Mouse (Mus musculus) gastrocnemius, adult 18-20 months (tissue): ENCODE measurements around the gene Rrp15. TPM values are rescaled to one million over a fixed set of nuclear protein-coding genes. Genes with fewer than 3 reads are reported as not detected.

Experiments
- DNase-seq: peaks from one replicate; pipeline ENCODE4 v3.0.0; 2021; ENCODE audit warnings: low spot score
- total RNA-seq, 2 experiments: library from RNA; stranded (reverse); gene quantifications; 2 replicates each; pipeline ENCODE4 v1.2.3; 2021

Gene Rrp15
- total RNA-seq, 2 experiments from 2014 or later = 10.2 to 12.6 TPM

- no peak for DNase-seq
These were observed 33.9 kb downstream of the Rrp15 start for GRCm38 (mm10) chr1:186714980-186715896.

- DNase-seq = no peak
These were observed 34.9 kb downstream of the Rrp15 start for GRCm38 (mm10) chr1:186714215-186714614.

GRCm38 (mm10) chr1:186712802-186713471, 36.2 kb downstream of the Rrp15 start:
- peak; percentile 52 for DNase-seq

DNA sequence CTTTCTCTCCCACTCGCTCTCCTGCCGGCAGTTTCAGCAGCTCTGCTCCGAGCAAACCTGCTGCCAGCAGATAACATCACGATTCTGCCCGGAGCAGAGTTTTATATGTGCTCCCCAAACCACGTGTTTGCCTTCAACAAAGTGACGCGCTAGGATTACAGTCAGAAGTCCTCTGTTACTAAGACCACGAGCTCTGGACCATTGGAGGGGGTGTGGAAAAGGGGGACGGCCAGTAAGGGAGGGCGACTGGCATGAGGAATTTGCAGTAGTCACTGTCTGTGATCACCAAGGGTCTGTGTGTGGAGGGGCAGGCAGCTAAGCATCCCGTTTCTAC, 43.3 kb downstream of the Rrp15 start, which contains the start of gene Tgfb2:
Tgfb2 (minus strand) TSS at position 75 of the 334 bp plus-strand sequence.
- peak; percentile 44 for DNase-seq

DNA sequence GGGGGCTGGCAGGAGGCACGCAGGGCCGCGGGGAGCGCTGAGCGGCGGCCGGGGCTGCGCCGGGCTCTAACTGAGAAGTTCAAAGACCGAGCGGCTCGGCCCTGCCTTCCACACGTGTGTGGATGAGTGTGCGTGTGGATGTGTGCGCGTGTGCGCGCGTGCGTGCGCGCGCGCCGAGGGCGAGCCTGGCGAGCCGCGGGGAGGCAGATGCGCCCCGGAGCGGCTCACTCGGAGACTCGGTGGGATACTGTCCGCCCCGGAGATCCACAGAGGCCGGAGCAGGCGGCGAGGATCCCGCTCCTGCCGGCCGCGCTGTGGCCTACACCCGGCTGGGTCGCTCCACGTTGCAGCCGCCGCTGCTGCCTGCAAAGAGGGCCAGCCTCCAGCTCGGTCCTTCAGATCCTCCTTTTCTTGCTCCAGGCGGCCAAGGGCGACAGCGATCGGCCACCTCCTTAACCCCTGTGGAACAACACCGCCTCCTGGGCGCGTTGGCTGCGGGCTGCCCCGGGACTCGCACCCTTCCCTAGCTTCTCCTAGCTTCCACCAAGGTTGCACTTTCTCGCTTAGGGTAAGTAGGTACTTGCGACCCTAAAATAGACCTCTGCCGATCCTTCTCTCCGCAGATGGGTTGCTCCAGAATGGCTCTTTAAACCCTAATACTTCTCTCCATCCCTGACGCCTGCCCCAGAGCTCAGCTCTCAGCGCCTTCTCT, 43.8 kb downstream of the Rrp15 start:
- peak; percentile 68 for DNase-seq

GRCm38 (mm10) chr1:186703980-186704701, 45.0 kb downstream of the Rrp15 start:
- peak; percentile 35 for DNase-seq

DNA sequence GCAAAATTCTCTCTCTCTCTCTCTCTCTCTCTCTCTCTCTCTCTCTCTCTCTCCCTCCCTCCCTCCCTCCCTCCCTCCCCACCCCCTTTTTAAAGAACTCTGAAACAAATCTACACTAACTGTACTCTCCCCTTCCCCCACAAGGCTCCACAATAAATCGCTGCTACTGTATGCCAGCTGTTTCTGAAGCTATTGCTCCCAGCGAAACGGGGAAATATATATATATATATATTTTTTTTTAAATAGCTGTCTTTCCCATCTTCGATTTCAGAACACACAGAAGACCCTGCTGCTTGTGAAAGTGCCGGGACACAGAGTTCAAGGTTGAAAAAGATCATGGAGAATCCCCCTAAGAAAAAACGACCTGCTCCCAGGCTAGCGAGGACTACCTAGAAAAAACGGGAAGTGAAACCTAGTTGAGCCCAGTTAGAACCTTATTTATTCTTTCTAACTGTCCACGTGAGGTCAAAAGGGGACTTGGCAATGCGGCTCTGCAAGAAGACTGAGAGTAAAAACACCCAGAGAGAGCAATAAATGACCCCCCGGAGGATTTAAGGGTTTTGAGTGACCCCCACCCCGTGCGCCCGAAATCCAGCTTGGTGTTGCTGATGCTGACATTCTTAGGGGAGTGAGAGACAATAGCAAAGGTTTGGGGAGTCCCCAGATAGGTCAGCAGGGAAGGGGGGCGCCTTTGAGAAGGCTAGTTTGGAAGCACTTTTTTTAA, 45.7 kb downstream of the Rrp15 start:
- DNase-seq = no peak

GRCm38 (mm10) chr1:186702391-186703255, 46.5 kb downstream of the Rrp15 start:
- DNase-seq = peak; percentile 55

GRCm38 (mm10) chr1:186701206-186701905, 47.8 kb downstream of the Rrp15 start:
- no peak for DNase-seq

- DNase-seq = no peak
These were observed 48.7 kb downstream of the Rrp15 start for GRCm38 (mm10) chr1:186700496-186700895.

DNA sequence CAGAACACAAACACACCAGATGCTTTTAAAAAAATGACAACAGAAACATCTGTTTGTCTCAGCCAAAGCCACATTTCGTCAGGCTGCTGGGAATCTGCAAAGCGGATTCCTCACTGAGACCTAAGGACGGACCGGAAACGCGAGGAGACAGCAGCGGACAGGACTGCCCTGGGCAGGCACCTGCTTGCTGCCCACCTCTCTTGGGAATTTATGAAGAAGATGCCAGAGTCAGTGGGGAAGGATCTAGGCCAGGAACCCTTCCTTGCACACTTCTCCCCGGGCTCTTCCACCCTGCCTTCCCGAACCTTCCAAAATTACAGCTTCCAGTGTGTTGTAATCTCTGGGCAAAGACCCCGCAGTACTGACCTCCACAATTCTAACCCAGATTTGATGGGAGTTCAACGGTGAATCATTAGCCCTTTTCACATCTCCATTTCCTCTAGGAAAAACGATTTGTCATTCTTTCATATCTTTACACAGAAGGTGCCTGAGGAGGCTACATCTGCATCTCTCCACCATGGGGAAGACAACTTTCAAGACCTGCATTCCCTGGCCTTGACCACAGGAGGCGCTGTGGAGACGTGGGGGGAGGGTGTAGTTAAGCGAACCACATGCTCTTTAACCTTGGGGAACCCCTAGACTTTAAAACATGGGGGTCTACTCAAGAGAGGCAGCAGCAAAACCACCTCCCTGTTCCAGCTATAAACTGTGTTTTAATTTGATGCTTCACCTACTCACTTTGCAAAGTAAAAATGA, 50.4 kb downstream of the Rrp15 start:
- DNase-seq = peak; percentile 56

DNA sequence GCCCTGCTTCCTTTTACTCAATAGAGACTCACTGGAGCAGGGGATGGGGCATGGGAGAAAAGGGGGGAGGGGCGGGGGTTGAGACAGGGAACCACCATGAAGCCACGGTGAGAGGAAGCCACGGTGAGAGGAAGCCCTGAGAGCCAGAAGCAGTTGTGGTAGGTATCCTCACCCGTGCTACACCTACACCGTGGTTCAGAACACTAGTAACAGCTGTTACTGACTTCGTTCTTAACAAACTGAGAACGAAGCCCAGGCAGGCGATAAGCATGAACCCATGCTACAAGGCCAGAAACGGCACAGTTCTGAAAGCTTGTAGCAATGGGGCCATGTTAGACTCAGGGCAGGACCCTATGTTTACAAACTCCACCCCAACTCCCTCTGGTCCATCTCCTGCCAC, 52.9 kb downstream of the Rrp15 start:
- DNase-seq = no peak

- DNase-seq = no peak
These were observed 53.8 kb downstream of the Rrp15 start for GRCm38 (mm10) chr1:186695361-186695760.

DNA sequence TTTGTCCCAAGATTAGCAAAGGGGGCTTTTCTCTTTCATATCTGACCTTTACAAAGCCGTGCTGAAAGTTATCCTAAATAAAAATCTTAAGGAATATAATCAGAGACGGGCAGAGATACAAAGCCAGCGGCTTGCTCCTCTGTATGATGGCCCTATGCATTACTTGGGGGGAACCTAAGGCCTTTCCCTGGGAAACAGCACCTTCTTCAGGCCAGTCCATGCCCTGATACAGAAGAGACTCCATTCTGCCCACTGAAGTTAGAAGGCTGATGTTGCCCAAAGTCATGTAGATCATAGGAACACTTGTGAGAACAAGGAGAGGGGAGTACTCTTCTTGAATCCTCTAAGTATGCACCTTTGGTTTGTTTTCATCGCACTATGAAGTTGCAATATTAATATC, 56.8 kb downstream of the Rrp15 start:
- no peak for DNase-seq

DNA sequence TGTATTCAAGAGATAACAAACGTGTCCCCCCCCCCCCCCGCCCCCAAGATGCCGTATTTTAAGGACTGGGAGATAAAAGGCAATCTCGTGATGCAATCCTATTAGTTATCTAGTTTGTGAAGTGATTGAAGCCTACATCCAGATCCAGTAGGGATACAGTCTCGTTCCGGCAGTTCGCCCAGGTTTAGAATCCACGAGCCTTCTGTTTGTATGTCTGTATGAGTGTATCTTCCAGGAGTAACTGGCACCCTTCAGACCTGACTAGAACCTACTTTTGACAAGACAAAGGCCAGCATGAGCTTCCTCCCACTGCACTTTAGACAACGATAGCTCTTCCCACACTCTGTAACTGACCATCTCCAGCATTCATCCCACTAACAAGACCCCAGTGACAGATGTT, 57.5 kb downstream of the Rrp15 start:
- no peak for DNase-seq

- DNase-seq = no peak
These were observed 65.1 kb downstream of the Rrp15 start for GRCm38 (mm10) chr1:186684041-186684440.

DNA sequence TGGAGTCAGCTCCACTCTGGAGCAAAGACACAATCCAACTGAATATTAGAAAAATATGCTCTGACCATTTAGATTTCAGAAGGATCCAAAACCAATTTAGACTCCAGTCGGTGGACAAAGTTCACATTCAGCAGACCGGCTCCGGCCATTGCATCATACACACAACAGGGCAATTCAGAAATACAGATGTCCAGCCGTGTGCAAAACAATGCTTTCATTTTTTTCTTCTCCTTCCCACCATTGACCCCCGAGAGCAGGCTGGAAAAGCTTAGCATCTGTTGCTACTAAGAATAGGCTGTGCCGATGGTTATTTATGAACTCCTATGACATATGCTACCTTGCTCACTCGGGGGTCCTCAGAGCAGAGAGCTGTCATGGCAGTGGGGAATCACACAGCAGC, 66.6 kb downstream of the Rrp15 start:
- DNase-seq = no peak

DNA sequence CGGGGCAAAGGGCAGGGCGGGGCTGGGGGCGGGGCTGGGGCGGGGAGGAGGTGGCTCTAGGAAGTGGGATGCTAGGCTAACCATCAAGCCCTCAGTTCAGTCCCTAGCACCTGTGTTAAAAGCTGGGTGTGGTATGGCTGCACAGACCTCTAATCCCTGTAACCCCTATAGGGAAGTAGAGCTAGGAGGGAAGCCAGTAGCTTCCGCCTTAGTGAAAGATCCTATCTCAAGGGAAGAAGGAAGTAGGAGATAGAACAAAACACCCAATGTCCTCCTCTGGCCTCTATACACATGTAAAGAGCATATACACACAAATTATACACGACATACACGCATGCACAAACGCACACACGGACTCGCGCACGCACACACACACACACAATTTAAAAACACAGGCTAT, 71.5 kb downstream of the Rrp15 start:
- DNase-seq = no peak
